Mouse (Mus musculus) left cerebral cortex, adult 11 months (tissue): Measurements from ENCODE around the gene Sfxn5.

Experiments
- DNase-seq: peaks from one replicate; pipeline ENCODE4 v3.0.0; 2022; ENCODE audit warnings: low spot score

Gene Sfxn5

DNA sequence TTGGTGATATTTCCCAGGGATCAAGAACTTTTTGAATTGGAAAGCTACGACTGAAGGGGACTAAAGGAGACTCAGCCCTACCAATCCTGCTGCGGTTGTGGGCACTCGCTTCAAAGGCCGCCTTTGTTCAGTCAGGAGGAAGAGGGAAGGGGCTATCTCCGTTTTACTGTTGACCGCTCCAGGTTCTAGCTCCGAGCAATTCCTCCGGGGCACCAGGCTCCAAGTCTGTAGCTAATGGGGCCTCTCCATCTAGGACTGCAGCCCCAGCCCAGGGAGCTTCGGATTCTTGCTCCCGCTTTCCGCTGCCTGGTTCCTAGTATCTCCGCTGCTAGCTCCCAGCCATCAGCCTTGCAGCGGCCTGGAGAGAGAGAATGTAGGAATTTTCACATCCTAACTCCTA is 142.6 kb downstream of the Sfxn5 start:
- no peak for DNase-seq

DNA sequence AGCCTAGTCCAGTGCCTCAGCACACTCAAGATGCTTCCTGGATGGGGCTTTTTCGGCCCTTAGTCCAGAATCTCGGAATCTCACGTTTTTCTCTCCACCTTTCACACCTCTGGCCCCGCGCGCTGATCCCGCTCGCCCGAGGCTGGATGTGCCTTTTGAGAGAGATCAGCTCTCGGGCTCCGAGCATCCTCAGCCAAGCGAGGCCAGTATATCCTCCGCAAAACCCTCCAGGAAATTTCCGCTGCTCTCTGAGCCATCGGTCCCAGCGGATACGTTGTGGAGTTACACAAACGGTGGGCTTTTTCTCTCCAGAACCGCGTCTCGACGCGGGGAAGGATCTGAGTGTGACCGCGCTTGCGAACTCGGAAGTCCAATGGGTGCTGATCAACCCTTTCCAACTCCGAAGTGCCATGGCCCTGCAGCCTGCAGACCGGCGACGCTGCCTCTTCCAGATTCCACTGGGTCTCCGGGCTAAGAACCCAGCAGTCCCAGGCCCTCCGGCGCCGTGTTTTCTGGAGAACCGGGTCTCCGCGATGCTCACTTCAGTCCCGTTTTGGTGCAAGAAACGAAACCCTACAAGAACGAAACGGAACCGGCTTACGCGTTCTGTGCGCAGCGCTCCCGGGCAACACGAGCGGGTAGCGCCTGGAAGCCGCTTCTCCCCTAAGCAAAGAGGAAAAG is 143.2 kb downstream of the Sfxn5 start:
- no peak for DNase-seq

DNA sequence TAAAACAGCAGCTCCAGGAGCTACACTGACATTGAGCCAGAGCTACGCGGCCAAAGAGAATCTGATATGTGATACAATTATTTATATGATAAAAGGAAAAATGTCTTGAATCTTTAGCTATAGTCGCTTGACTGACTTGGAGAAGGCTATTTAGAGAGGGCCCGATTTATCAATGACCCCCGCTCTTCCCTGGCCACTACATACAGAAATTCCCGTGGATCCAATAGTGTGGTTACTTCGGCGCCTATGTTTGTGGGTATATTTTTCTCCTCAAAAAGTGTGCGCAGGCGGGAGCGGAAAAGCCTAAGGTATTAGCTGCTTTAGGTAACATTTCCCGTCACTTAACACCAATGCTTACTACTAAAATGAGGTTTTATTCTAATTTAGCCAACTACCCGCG is 143.9 kb downstream of the Sfxn5 start:
- DNase-seq, result no peak

DNA sequence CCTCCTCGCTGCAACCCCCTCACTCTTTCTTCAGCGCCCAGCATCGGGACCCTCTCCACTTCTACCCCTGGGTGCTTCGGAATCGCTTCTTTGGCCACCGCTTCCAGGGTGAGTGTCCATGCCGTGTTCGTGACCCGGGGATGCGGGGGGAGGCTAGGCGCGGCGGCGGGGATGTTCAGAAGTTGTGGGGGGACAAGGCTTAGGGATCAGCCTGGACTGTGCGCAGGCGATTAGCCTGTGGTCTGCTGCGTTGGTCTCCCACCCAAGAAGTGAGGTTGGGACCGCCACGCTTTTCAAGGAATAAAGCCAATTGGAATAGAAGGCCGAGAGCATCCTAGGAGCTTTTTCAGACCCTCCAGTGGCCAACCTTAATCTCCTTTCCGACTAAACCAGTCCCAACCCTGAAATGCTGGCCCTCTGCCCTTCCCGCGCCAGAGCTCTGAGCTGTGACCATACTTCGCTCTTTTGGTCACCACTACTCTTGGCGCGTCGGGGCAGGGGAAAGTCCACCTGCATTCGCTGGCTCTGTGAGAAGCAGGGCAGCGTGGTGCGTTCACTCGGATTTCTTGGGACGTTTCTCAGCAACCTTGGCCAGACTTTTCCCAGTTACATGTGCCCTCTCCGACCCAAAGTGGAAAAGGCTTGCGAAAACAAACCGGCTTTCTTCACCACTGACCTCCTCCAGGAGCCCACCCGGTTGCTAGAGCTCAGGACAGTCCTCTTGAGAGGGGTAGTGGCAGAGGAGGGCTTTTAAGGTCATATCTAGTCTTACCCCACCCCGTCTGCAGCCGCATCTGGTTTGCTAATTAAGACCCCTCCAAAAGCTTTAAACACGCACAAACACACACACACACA is 144.7 kb downstream of the Sfxn5 start:
- no peak for DNase-seq

DNA sequence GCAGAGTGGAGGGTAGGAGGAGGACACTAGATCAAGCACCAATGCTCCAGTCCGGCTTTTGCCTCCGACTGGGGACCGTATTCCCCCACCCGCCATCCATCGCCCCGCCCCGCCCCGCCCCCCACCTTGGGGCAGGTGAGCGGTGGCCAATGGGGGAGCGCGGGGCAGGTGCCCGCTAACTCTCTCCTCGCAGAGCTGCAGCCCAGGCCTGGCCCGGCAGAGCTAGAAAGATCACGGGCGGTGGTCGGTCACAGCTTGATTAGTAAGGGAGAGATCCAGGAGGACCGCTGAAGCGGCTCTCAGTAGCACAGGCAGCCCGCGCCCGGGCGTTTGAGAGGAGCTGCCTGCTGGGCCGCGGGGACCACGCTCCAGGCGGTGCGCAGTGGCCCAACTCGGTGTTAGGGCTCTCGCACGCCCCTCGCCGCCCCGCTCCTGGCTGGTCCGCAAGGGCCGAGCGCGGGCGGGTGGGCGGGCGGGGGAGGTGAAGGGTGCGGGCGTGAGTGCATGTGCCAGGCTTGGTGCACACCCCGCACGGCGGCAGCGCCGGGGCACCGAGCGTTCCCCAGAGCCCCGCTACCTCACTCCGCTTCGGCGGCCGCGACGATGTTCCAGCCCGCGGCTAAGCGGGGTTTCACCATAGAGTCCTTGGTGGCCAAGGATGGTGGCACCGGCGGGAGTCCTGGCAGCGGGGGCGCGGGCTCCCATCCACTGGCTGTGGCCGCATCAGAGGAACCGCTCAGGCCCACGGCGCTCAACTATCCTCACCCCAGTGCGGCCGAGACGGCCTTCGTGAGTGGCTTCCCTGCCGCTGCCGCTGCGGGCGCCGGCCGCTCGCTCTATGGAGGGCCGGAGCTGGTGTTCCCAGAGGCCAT is 145.6 kb downstream of the Sfxn5 start, which contains the start of gene Emx1:
TSS of gene Emx1 (plus strand) at position 99 of the 872 bp plus-strand sequence.
- no peak for DNase-seq

DNA sequence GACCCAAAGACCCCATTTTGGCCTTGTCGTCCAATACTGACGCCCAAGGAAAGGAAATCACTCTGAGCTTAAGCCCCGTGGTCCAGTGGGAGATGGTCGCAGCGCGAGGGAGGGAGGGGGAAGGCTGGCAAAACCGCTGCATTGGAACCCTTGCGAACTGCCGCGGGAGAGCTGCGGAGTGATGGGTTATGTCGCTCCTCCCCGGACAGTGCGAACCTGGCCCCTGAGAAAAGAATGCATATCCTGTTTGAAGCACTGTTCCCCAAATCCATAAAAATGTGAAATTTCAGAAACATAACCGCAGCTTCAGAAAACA is 146.5 kb downstream of the Sfxn5 start:
- DNase-seq, result no peak

DNA sequence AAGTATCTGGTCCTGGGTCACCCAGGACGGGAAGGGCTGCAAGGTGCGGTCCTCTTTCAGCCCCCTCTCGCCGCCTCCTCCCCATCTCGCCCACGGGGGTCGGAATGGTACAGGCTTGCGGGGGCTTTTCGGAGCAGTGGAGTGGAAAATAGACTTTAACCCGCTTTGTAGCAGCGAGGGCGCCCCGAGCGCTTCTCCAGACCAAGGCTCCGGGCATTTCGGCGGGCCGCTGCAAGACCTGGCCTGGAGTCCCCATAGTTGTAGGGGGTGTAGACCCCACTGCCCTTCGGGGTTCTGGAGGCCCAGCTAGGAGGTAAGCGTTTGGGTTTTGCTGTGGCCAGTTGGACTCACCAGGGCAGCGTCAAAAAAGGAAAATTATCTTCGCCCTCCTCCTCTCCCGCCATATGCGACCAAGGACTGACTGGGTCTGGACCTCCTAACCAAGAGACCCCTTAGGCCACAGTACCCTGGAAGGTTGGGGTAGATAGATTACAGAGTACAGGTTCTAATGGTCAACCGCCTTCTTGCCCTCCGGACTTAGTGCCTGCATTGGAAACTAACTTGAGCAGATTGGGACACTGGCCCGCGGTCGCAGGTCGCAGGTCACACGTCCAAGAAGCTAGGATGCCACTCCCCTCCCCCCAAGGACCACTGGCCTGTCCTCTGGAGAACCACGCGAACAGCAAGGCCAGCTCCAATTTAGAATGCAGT is 147.0 kb downstream of the Sfxn5 start:
- DNase-seq, result no peak

DNA sequence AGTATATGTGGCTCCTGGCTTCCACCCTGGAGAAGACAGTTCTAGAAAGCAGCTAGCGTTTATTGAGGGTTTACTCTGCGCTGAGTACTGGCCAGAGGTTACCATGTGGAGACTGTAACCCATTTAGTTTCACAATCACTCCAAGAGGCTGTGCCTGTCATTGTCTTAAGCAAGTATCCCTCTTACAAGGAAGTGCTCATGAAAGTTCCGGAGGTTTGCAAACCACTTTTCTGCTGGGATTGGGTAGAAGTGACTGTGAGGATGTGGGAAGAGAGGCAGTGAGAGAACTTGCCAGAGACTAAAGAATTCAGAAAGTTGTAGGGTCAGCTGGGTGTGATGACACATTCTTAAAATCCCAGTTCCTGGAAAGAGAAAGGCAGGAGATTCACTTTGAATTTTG is 149.3 kb downstream of the Sfxn5 start:
- DNase-seq, result no peak

DNA sequence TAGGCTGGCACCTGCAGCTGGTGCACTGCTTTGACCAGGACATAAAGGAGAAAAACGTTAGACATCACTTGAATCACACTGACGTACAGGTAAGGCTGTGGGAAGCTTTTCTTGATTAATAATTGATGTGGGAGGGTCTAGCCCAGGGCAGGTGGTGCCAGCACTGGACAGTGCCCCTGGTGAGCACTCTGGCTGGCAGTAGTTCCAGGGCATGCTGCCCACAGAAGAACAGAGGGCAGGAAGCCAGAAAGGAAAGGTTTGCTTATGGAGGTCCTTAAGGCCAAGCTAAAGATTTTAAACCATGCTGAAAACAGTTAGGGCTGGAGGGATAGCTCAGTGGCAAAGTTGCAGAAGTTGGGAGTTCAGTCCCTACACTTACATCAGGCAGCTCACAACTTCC is 153.2 kb downstream of the Sfxn5 start:
- DNase-seq, result no peak

DNA sequence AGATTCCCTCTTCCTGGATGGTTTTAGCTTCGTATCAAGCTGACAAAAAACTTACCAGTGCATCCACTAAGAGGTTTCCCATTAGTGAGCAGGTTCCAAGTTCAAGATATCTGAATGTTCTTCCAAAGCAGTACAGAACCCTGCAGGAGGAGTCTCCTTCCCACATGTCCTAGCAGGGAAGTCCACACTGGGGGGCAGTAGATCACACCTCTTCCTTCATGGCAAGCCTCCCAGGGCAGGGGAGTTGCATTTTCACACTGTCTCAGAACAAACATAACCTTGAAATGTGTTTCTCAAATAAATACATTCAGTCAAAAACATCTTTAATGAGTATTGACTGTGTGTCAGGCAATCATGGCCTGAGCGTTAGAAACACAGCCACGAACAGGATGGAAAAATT is 153.7 kb downstream of the Sfxn5 start:
- no peak for DNase-seq

DNA sequence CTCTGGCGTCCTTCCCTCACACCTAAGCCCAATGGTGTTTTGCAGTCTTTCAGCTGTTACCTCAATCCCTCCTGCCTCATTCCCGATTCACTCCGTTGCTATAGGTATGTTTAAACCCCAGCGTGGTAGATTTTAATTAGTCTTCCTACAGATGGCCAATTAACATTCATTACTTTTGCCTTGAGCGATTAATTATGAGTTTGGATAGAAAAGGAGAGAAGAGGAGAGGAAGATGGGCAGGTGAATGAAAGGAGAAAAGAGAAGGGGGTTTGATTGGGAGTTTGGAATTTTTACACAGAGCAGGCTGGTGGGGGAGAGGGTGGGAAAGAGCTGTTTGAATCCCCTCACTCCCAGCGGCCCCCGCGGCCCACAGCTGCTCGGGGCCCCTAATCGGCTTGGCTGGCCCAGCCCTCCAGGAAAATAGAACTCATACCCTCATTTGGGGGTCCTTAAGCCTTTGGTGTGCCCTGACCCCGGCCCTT is 167.7 kb downstream of the Sfxn5 start:
- no peak for DNase-seq
